Mouse (Mus musculus) spleen, adult 12 weeks (tissue): ENCODE results near the gene Dmrta2.

Experiments used
- DNase-seq: peaks from one replicate; pipeline ENCODE4 v3.0.0; 2022; ENCODE audit warnings: low spot score

Dmrta2 gene

DNA sequence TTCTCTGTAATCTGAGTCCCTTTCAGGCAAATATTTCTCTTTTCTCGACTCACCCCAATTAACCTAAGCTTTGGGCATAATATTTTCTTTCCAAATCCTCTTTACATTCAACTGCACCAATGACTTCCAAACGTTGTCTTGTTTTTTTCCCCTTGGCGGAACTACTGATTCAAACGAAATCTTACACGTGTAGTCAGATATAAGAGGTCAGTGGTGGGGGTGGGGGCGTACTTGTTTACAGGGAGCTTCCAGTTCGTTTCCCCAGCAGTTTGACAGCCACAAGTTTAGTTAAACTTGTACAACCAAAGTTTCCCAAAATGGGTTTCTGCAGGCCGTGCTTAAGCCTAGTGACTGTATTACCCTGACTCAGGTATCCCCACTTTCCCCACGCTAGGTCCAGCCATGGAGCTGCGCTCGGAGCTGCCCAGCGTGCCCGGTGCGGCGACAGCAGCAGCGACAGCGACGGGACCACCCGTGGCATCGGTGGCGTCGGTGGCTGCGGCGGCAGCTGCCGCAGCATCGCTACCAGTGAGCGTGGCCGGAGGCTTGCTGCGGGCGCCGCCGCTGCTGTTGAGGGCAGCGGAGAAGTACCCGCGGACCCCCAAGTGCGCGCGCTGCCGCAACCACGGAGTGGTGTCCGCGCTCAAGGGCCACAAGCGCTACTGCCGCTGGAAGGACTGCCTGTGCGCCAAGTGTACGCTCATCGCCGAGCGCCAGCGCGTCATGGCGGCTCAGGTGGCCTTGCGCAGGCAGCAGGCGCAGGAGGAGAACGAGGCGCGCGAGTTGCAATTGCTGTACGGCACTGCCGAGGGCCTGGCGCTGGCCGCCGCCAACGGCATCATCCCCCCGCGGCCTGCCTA, 1.8 kb downstream of the Dmrta2 start:
- DNase-seq, result no peak

DNA sequence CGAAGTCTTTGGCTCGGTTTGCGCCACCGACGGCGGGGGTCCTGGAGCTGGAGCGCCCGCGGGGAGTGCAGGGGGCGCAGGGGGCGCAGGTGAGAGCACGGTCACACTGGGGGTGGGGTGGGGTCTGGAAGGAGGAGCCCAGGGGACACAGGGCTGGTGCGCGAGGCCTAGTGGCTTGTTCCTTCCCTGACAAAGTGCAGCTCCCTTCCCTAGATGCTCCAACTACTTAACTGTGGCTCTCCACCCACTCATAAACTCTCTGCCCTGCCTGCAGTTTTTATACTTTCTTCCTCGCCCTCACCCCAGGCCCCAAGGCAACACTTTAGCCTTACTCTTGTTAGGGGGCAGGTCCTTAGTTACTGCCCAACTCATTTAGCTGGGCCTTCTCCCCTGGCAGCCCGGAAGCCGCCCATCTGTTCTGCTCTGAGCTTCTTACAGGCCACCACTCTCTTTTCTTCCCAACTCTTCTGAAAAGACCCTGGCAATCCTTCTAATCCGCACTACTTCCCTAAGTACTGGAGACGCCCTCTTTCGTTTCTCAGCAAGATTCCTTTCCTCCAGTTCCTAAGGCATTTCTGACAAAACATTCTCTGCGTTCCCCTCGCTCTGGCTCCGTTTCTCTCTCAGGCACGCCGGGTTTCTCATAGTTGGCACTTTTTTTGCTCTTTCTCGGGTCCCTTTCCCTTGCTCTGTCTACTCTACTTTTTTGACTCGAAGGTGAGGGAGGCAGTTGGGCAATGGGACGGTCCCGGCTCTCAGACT, 2.6 kb downstream of the Dmrta2 start:
- no peak for DNase-seq

DNA sequence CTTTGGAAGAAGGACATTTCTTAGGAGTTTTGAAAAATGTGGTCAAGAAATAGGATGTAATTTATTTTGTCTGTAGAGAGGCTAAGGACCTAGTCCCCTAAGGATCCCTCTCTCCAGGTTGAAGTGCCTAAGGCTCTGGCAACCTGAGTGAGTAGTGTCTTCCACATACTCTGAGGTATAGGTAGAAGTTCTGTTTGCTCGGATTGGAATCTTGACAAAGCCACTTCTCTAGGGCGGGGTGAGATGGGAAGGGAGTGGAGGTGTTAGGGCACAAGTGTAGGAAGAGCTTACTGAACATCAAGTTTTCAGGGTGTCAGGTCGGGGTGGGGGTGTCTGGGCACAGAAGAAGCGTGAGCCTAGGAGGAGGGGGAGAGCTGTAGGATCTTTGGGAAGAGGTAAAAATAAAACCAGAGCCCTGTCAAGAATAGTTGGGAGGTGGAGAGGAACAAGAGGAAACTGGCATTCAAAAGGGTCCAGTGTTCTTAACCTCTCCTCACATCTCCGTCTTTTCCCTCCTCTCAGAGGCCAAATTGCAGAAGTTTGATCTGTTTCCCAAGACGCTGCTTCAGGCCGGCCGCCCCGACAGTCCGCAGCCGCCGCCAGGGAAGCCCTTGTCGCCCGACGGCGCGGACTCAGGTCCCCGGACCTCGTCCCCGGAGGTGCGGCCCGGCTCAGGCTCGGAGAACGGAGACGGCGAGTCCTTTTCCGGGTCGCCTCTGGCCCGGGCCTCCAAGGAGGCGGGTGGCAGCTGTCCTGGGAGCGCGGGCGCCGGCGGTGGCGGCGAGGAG, 3.4 kb downstream of the Dmrta2 start:
- DNase-seq, result no peak

DNA sequence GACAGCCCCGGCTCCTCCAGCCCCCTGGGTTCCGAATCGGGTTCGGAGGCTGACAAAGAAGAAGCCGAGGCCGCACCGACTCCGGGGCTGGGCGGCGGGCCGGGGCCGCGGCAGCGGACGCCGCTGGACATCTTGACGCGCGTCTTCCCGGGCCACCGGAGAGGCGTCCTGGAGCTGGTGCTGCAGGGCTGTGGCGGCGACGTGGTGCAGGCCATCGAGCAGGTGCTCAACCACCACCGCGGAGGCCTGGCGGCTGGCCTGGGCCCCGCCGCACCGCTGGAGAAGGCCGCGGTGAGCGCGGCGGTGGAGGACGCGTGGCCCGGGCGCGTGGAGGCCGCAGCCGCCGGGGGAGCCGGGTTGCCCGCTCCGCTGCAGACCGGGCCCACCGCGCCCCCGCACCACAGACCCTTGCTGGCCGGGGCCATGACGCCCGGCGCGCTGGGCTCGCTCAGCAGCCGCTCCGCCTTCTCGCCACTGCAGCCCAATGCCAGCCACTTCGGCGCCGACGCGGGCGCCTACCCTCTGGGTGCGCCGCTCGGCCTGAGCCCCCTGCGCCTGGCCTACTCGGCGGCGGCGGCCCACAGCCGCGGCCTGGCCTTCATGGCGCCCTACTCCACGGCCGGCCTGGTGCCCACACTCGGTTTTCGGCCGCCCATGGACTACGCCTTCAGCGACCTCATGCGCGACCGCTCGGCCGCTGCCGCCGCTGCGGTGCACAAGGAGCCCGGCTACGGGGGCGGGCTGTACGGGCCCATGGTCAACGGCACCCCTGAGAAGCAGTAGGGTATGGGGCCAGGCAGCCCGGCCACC, 4.2 kb downstream of the Dmrta2 start:
- DNase-seq, result no peak

- no peak for DNase-seq
Observed at GRCm38 (mm10) chr4:109982681-109983265, 4.9 kb downstream of the Dmrta2 start.

- DNase-seq, result no peak
Observed at GRCm38 (mm10) chr4:109983281-109984001, 5.6 kb downstream of the Dmrta2 start.

DNA sequence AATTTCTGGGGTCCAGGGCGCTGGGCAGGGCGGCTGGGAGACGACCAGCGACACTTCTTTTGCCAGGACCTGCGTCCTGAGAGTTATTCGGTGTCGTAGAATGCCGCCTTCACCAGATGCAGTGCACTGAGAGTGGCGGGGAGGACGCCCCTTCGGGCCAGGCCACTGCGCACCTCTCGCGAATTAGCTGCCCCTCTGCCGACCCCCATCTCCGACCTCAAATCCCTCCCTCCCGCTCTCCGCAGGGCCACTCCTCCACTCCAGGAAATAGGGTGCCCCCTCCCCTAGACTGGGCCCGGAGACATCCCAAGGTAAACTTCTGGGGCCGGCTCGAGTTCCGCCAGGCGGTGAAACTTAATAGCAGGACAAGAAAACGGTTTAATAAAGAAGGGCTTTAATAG, 6.2 kb downstream of the Dmrta2 start:
- no peak for DNase-seq

DNA sequence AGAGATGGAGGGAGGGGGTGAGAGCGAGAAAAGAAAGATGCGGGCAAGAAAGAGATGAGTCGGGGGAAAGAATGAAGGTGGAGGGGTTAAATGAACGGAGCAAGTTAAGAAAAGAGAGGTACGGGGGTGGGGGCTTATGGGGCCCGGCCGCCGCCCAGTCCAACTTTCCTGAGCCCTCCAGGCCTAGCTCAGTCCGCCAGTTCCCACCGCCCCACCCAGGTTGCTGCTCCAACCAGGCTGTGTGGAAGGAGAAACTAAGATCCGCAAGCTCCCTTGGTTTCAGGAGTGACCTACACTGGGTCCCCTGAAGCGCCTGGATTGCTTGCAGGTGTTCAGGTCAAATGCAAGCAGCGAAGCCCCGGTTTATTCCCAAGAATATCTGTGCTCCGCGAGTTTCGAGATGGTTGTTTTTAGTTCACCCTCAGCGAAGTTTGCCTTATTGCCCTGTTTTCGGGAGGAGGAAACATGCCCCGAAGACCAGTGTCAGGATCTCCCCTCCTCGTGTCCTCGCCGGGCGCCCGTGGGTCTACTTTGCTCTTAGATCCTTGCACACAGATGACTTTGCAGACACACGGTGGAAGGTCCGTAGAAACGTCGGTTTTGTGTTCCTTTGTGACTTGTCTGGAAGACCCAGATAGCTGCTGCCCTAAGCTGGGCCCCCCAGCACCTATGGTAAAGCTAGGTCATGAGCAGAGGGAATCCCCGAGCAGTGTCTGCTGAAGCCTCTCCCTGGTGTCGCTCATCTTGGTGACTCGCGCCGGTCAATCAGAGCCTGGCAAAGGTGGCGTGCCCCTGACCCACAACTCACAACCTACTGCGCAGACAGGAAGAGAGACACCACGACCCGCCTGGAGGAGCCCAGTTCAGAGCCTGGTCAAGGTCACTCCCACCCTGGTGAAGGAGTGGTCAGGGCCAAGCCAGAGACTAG, 6.9 kb downstream of the Dmrta2 start:
- no peak for DNase-seq

DNA sequence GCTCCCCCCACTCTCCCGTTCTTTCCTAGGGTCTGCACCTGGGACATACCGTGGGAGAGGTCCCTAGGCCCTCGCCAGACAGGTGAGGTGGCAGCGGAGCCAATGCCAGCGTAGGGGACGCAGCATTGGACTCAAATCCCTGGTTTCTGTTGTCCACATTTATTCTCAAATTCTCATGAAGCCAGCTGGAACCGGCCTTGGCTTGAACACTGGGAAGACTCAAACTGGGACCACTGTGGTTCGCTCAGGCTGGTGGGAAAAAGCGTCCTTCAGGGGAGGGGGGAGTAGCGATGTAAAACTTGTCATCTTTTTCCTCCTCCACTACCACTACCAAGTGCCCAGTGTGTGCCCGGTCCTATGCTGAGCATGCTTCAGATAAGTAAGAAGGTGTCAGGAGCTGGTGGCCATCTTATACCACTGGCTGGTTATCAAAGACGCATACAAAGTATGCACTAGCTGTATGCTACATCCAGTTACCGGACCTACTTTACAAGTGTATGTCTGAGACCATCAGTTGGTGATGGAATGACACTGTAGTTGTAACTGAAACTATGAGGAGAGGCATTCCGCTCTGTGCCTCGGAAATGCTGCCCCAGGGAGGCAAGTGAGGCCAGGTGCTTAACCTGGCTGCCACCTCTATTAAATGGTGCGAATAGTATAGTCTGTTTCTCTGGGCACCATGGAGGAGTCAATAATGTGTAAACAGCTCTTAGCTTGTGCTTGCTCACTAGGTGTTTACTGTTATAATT, 7.7 kb downstream of the Dmrta2 start:
- no peak for DNase-seq

- DNase-seq, result no peak
Observed at GRCm38 (mm10) chr4:109986301-109986700, 8.4 kb downstream of the Dmrta2 start.

GRCm38 (mm10) chr4:109986748-109987355, 9.0 kb downstream of the Dmrta2 start:
- DNase-seq, result no peak

DNA sequence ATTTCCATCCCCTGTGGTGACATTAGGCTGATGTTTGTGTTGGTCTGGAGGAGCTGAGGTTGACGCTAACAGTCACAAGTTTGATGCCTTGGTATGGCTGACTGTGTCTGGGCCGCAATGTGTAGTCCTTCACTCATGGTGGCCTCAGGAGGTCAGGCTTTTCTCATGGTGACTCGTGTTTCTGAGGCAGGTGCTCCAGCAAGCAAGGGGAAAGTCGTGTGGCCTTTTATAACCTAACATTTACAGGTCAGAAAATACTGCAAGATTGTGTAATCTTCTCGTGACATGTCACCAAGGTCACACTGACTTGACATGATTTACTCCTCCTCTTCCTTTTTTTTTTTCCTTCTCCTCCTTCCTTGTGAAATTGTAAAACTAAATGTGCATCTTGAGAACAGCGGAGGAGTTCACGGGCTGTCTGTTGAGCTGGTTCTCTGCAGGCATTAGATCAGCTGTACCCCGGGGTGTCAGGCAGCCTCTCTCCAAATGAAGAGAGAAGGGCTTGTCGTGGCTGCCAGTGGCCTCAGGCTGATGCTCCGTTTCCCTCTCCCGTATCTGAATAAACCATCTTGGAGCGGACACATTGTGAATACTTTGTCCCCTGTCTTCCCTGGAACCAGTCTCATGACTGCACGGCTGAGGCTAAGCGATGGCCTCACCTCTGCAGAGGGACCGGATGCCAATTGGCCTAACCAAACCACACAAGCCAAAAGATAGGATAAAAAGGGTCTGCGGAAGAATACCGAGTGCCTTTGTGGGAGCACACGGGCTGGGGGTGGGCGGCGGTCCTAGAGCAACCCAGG, 9.9 kb downstream of the Dmrta2 start:
- no peak for DNase-seq

DNA sequence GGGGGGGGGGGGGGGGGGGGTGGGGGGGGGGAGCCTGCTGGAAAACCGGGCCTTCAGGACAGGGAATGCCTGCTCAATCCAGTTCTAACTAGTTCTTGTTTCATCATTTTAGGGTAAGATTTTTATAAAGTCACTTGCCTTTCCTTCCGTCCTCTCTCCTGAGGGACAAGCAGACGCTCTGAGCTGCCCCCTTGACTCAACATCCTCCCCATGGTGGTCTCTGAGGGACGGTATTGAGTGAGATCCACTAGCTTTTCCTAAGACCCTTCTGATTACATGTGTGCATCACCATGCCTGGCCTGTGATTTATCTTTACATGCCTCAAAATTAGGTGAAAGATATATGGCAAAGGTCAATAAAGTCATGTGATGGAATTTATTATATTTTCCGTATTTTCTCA, 10.6 kb downstream of the Dmrta2 start:
- no peak for DNase-seq

DNA sequence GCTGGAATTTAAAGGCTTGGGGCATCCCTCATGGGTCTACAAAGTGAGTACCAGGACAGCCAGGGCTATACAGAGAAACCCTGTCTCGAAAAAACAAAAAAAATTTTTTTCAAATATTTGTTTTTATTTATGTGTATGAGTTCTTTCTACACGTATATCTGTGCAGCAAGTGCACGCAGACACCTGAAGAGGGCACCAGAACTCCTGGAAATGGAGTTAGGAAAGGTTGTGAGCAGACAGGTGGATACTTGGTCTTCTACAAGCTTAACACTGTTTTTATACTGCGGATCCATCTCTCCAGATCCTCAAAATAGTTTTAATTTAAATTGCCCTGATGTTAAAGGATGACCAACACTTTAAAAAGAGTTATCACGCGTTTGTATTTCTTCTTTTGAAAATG, 11.4 kb downstream of the Dmrta2 start:
- DNase-seq, result no peak

- DNase-seq, result no peak
Observed at GRCm38 (mm10) chr4:110006044-110006443, 28.2 kb downstream of the Dmrta2 start.

GRCm38 (mm10) chr4:110019145-110019544, 41.3 kb downstream of the Dmrta2 start:
- no peak for DNase-seq

- peak; percentile 50 for DNase-seq
Observed at GRCm38 (mm10) chr4:110020255-110020654, 42.4 kb downstream of the Dmrta2 start.
